Mouse (Mus musculus): ENCODE measurements around the gene Mpv17l2. TPM values are rescaled to one million over a fixed set of nuclear protein-coding genes. Genes with fewer than 3 reads are reported as not detected.
A peak's percentile ranks its signal among the peaks of the same experiment; 100 is the strongest.

Gene Mpv17l2
- polyA plus RNA-seq, 1 experiment from 2014 or later, result 29.6 TPM

- Histone ChIP-seq H3K4me2 (peak overlapping the region; percentile 77), H3K9ac (ENCODE audit: low read length) (peak overlapping the region; percentile 81), H3K9me3 (ENCODE audit: control insufficient read depth, low read length) (no peaks in the 10 kb centered on the region), H3K27ac (ENCODE audit: low read depth, low read length) (peak overlapping the region; percentile 79), H3K4me1 (ENCODE audit: control insufficient read depth, insufficient read depth, low read length) (peaks cover 27% of the 10 kb centered on the region), H3K27me3 (ENCODE audit: control insufficient read depth, insufficient read depth, low read length) (no peaks in the 10 kb centered on the region), H3K36me3 (ENCODE audit: control insufficient read depth, insufficient read depth, low read length) (no peaks in the 10 kb centered on the region), H3K4me3 (ENCODE audit: low read depth, low read length) (peak overlapping the region; percentile 46)
- WGBS, result 5% methylated on average over 58 of the region's 58 CpGs
- DNase-seq (ENCODE audit: low spot score, missing footprints), result peak; percentile 100
- ATAC-seq (ENCODE audit: low FRiP score), result peak; percentile 87
Observed at GRCm38 (mm10) chr8:70791975-70792691, 31.4 kb upstream of the Mpv17l2 start.

DNA sequence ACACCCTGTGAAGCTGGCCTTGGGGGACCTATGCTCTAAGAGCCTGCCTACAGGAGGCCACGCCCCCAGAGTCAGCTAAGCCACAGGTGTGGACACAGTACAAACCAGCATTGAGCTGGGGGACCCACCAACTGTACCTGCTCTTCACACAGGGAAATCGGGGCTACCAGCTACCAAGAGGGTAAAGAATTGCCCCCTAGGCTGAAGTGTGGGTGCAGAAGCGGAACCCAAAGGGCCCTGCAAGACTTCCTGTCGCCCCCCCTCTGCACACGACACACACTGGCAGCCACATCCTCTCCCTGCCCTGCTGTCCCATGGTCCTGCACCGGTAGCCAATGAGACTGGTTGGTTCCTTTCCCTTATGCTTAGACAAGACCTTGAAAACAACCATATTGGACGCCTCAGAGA, 30.6 kb upstream of the Mpv17l2 start:
- H3K9ac ChIP-seq (ENCODE audit: low read length), result peak overlapping the region; percentile 81
- H3K4me3 ChIP-seq (ENCODE audit: low read depth, low read length), result peak overlapping the region; percentile 46; the same call in 1 of the 2 replicates
- DNase-seq (ENCODE audit: low spot score, missing footprints) (peak; percentile 73), ATAC-seq (ENCODE audit: low FRiP score) (no peak)
- H3K9me3 ChIP-seq (ENCODE audit: control insufficient read depth, low read length), result no peaks in the 10 kb centered on the region
- no peaks in the 10 kb centered on the region; the same call in 1 of the 2 replicates for H3K36me3 ChIP-seq (ENCODE audit: control insufficient read depth, insufficient read depth, low read length)
- H3K4me2 ChIP-seq, result peak overlapping the region; percentile 77
- H3K27me3 ChIP-seq (ENCODE audit: control insufficient read depth, insufficient read depth, low read length), result no peaks in the 10 kb centered on the region
- no peak overlapping the region for H3K27ac ChIP-seq (ENCODE audit: low read depth, low read length)
- WGBS, result 83% methylated on average over 7 of the region's 7 CpGs
- peaks cover 24% of the 10 kb centered on the region for H3K4me1 ChIP-seq (ENCODE audit: control insufficient read depth, insufficient read depth, low read length)

DNA sequence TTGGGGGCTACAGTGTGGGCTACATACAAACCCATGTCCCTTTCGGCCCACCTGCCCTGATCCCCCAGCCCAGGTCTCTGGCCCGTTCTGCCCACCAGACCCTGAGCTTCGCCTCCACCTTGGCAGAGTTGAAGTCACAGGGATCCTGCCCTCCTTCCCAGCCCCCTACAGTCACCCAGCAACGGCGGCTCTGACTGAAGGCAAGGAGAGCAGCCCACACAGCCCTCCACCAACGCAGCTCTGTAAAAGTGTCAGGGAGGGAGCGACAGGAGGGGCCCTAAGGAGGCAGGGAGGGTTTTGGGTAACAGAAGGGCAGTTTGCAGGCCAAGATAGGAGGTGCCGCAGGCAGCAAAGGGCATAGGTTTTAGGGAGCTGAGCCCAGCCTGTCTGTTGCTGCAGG, 30.1 kb upstream of the Mpv17l2 start:
- peaks cover 23% of the 10 kb centered on the region for H3K4me1 ChIP-seq (ENCODE audit: control insufficient read depth, insufficient read depth, low read length)
- H3K4me2 ChIP-seq, result no peak overlapping the region
- DNase-seq (ENCODE audit: low spot score, missing footprints) (no peak), ATAC-seq (ENCODE audit: low FRiP score) (no peak)
- 71% methylated on average over 8 of the region's 8 CpGs for WGBS
- H3K27ac ChIP-seq (ENCODE audit: low read depth, low read length), result no peak overlapping the region
- H3K9ac ChIP-seq (ENCODE audit: low read length), result no peak overlapping the region
- H3K9me3 ChIP-seq (ENCODE audit: control insufficient read depth, low read length), result no peaks in the 10 kb centered on the region
- H3K27me3 ChIP-seq (ENCODE audit: control insufficient read depth, insufficient read depth, low read length), result no peaks in the 10 kb centered on the region
- no peak overlapping the region for H3K4me3 ChIP-seq (ENCODE audit: low read depth, low read length)
- no peaks in the 10 kb centered on the region; the same call in 1 of the 2 replicates for H3K36me3 ChIP-seq (ENCODE audit: control insufficient read depth, insufficient read depth, low read length)

DNA sequence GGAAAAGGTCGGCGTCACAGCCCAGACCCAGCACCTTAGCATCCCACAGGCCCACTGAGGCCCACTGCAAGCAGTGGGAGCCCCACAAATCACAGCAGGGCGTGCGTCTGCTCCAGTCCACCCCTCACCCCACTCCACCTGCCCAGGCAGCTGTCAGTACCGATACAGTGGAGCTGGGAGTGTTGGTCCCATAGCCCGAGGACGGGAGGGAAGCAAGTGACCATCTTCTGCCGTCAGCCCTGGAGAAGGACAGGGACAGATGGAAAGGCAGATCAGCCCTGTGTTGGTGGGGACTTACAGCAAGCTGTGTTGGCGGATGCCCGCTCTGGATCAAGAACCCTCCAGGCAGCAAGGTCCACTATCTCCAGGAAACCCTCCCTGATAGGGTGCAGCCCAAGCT, 28.3 kb upstream of the Mpv17l2 start:
- H3K9me3 ChIP-seq (ENCODE audit: control insufficient read depth, low read length), result no peaks in the 10 kb centered on the region
- H3K36me3 ChIP-seq (ENCODE audit: control insufficient read depth, insufficient read depth, low read length), result no peaks in the 10 kb centered on the region; the same call in 1 of the 2 replicates
- no peak for DNase-seq (ENCODE audit: low spot score, missing footprints)
- H3K27me3 ChIP-seq (ENCODE audit: control insufficient read depth, insufficient read depth, low read length), result no peaks in the 10 kb centered on the region
- H3K4me2 ChIP-seq, result no peak overlapping the region
- peaks cover 23% of the 10 kb centered on the region for H3K4me1 ChIP-seq (ENCODE audit: control insufficient read depth, insufficient read depth, low read length)
- no peak for ATAC-seq (ENCODE audit: low FRiP score)
- H3K27ac ChIP-seq (ENCODE audit: low read depth, low read length), result no peak overlapping the region
- WGBS, result 82% methylated on average over 10 of the region's 10 CpGs
- H3K9ac ChIP-seq (ENCODE audit: low read length), result no peak overlapping the region
- no peak overlapping the region for H3K4me3 ChIP-seq (ENCODE audit: low read depth, low read length)

GRCm38 (mm10) chr8:70787941-70788667, 27.4 kb upstream of the Mpv17l2 start:
- Histone ChIP-seq H3K27ac (ENCODE audit: low read depth, low read length) (no peak overlapping the region), H3K9me3 (ENCODE audit: control insufficient read depth, low read length) (no peaks in the 10 kb centered on the region), H3K36me3 (ENCODE audit: control insufficient read depth, insufficient read depth, low read length) (no peaks in the 10 kb centered on the region; the same call in 1 of the 2 replicates), H3K4me3 (ENCODE audit: low read depth, low read length) (no peak overlapping the region), H3K4me1 (ENCODE audit: control insufficient read depth, insufficient read depth, low read length) (peaks cover 21% of the 10 kb centered on the region), H3K4me2 (peak overlapping the region; percentile 24), H3K9ac (ENCODE audit: low read length) (no peak overlapping the region), H3K27me3 (ENCODE audit: control insufficient read depth, insufficient read depth, low read length) (no peaks in the 10 kb centered on the region)
- no peak for ATAC-seq (ENCODE audit: low FRiP score)
- peak; percentile 92 for DNase-seq (ENCODE audit: low spot score, missing footprints)
- WGBS, result 16% methylated on average over 30 of the region's 30 CpGs

DNA sequence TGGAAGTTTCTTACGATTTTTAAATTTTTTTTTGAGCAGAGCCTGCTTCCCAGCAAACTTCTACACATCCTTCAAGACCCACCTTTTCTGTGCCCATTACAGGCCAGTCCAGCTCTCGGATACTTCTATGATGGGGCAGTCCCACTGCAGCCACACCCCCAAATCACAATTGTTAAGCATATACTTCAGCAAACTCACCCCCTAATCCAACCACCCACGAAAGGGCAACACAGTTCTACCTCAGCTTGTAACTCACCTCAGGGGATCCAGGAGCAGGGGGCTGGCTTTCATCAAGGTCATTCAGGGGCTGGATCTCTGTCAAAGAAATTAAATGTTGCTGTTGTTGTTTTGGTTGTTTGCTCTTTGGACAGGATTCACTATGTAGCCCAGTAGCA, 26.3 kb upstream of the Mpv17l2 start:
- DNase-seq (ENCODE audit: low spot score, missing footprints) (no peak), ATAC-seq (ENCODE audit: low FRiP score) (no peak)
- no peak overlapping the region for H3K4me3 ChIP-seq (ENCODE audit: low read depth, low read length)
- no peaks in the 10 kb centered on the region for H3K27me3 ChIP-seq (ENCODE audit: control insufficient read depth, insufficient read depth, low read length)
- H3K4me2 ChIP-seq, result no peak overlapping the region
- H3K4me1 ChIP-seq (ENCODE audit: control insufficient read depth, insufficient read depth, low read length), result peaks cover 14% of the 10 kb centered on the region
- H3K9me3 ChIP-seq (ENCODE audit: control insufficient read depth, low read length), result no peaks in the 10 kb centered on the region
- H3K36me3 ChIP-seq (ENCODE audit: control insufficient read depth, insufficient read depth, low read length), result no peaks in the 10 kb centered on the region; the same call in 1 of the 2 replicates
- H3K9ac ChIP-seq (ENCODE audit: low read length), result no peak overlapping the region
- H3K27ac ChIP-seq (ENCODE audit: low read depth, low read length), result no peak overlapping the region
- 87% methylated on average over 3 of the region's 3 CpGs for WGBS

DNA sequence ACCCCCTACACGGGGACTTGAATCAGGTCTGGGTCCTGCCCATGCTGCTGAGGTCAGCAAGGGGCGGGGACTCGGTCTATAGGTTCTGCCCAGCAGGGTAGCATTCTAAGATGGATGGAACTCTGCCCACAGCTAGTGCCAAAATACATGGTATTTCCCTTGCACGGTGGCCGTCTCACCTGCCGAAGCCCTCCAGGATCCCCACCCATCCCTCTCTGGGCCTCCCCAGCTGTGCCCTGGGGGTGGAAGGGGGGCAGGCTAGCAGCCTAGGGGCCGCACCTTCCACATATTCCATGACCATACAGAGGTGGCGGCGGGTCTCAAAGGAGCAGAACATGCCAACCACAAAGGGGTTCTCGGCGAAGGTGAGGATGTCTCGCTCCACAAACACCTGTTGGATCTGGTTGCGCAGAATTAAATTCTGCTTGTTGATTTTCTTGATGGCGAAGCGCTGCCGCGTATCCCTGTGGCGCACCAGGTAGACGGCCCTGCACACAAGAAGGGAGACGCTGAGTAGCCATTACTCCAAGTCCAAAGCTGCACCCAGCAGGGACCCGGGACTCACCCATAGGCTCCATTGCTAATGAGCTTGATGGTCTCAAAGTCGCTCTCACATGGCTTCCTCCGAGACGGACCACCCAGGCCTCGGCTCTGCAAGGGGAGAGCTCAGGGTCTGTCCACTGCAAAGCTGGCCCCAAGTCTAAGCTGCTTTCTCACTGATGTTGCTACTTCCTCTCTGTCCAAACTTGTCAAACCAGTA, 25.7 kb upstream of the Mpv17l2 start:
- H3K4me2 ChIP-seq, result no peak overlapping the region
- 85% methylated on average over 25 of the region's 25 CpGs for WGBS
- no peaks in the 10 kb centered on the region; the same call in 1 of the 2 replicates for H3K36me3 ChIP-seq (ENCODE audit: control insufficient read depth, insufficient read depth, low read length)
- DNase-seq (ENCODE audit: low spot score, missing footprints), result no peak
- H3K27me3 ChIP-seq (ENCODE audit: control insufficient read depth, insufficient read depth, low read length), result no peaks in the 10 kb centered on the region
- H3K27ac ChIP-seq (ENCODE audit: low read depth, low read length), result no peak overlapping the region
- no peak for ATAC-seq (ENCODE audit: low FRiP score)
- no peaks in the 10 kb centered on the region for H3K9me3 ChIP-seq (ENCODE audit: control insufficient read depth, low read length)
- peaks cover 11% of the 10 kb centered on the region for H3K4me1 ChIP-seq (ENCODE audit: control insufficient read depth, insufficient read depth, low read length)
- H3K9ac ChIP-seq (ENCODE audit: low read length), result no peak overlapping the region
- H3K4me3 ChIP-seq (ENCODE audit: low read depth, low read length), result no peak overlapping the region

GRCm38 (mm10) chr8:70780093-70780492, 19.3 kb upstream of the Mpv17l2 start:
- Histone ChIP-seq H3K27me3 (ENCODE audit: control insufficient read depth, insufficient read depth, low read length) (no peaks in the 10 kb centered on the region), H3K36me3 (ENCODE audit: control insufficient read depth, insufficient read depth, low read length) (peaks cover 5% of the 10 kb centered on the region), H3K9ac (ENCODE audit: low read length) (no peak overlapping the region), H3K4me2 (no peak overlapping the region), H3K4me3 (ENCODE audit: low read depth, low read length) (no peak overlapping the region), H3K4me1 (ENCODE audit: control insufficient read depth, insufficient read depth, low read length) (peaks cover 20% of the 10 kb centered on the region), H3K27ac (ENCODE audit: low read depth, low read length) (no peak overlapping the region), H3K9me3 (ENCODE audit: control insufficient read depth, low read length) (no peaks in the 10 kb centered on the region)
- 84% methylated on average over 11 of the region's 11 CpGs for WGBS
- ATAC-seq (ENCODE audit: low FRiP score), result no peak
- DNase-seq (ENCODE audit: low spot score, missing footprints), result no peak
